ENCODE assay signal across 8 mouse cellular contexts in the genomic region with DNA sequence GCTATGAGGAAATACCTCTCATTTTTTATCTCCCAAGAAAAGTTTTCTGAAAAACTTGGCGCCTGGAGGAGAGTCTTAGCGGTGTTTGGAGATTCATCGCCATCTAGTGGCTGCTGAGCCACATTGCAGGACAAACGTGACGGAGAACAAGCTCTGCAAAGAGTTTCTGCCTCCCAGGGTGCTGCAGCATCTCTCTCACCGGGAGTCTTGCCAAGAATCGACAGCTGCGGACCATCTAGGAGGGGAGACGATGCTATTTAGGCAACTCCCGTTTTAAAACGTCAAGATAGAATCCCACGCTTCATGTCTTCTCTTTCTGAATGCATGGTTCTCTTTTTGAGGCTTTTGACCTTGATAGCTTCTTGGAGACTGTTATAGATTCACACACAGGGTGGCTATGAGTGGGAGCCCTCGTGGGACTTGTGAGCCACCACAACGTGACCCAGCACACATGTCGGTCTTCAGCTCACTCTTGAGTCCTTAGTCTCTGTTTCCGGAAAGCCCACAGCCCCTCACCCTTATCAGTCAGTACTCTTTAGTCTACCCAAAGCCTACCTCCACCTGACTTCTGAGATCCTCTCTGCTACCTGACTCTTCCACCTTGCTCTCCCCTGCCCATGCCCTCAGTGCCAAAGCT.
A peak's percentile ranks its signal among the peaks of the same experiment; 100 is the strongest.
DNase-seq lines count a peak whose midpoint lies in the region; ATAC-seq and TF ChIP-seq lines count a peak whose summit lies in the region.

No protein-coding gene starts in this region.

- peaks cover 2% of the 10 kb centered on the region for H3K27me3 ChIP-seq in CH12.LX (replicated peaks)
- H3K27me3 ChIP-seq in forebrain, embryonic 15.5 days = no peaks in the 10 kb centered on the region
- no peaks in the 10 kb centered on the region for H3K27me3 ChIP-seq in liver, postnatal 0 days (ENCODE audit: insufficient read depth, low read length)
- H3K27me3 ChIP-seq in neural tube, embryonic 13.5 days = peaks cover 7% of the 10 kb centered on the region; the same call in 1 of the 2 replicates

- dilution Hi-C loops in CH12.LX (cut with MboI; ENCODE audit: extremely low pct_ligation_motif_present, extremely low pct_unique_long_range_greater_than_20kb, low sequenced_read_pairs) = no loop called here

- no peaks in the 10 kb centered on the region for H3K79me2 ChIP-seq in CH12.LX (replicated peaks; ENCODE audit: control insufficient read depth, extremely low read depth, insufficient read depth, poor library complexity, severe bottlenecking)

- H3K36me3 ChIP-seq in CH12.LX (replicated peaks in 1 of 2; ENCODE audit: control insufficient read depth in 1 of 2, insufficient read depth in 1 of 2, low read length in 1 of 2) = no peaks in the 10 kb centered on the region
- no peaks in the 10 kb centered on the region for H3K36me3 ChIP-seq in forebrain, embryonic 15.5 days
- no peaks in the 10 kb centered on the region for H3K36me3 ChIP-seq in liver, postnatal 0 days (replicated peaks; ENCODE audit: insufficient read depth, low read length)
- H3K36me3 ChIP-seq in neural tube, embryonic 13.5 days = no peaks in the 10 kb centered on the region

- TF ChIP-seq POLR2A in CH12.LX (IDR thresholded peaks at IDR 0.05; ENCODE audit: low read depth, low read length) = no peak

- H3K4me1 ChIP-seq in CH12.LX (ENCODE audit: control insufficient read depth in 1 of 2, insufficient read depth in 2 of 2) = peaks cover 7 to 35% of the 10 kb centered on the region in 2 experiments
- peaks cover 5% of the 10 kb centered on the region for H3K4me1 ChIP-seq in forebrain, embryonic 15.5 days
- H3K4me1 ChIP-seq in liver, postnatal 0 days (ENCODE audit: insufficient read depth) = 0 out of 2 replicates have a peak, but pooled peaks cover 2% of the 10 kb centered on the region
- H3K4me1 ChIP-seq in neural tube, embryonic 13.5 days (replicated peaks) = peaks cover 6% of the 10 kb centered on the region; the same call in 1 of the 2 replicates

- in situ Hi-C loops in CH12.LX (cut with MboI; ENCODE audit: low pct_ligation_motif_present, low pct_unique_long_range_greater_than_20kb, low sequenced_read_pairs) = loop anchor here (25.0 kb wide), 1 partner anchor 102 kb away; no protein-coding TSS in a partner anchor

- no peaks in the 10 kb centered on the region for H3K9me3 ChIP-seq in CH12.LX (replicated peaks; ENCODE audit: low read length)
- H3K9me3 ChIP-seq in forebrain, embryonic 15.5 days = no peaks in the 10 kb centered on the region
- H3K9me3 ChIP-seq in liver, postnatal 0 days (ENCODE audit: low read length) = no peaks in the 10 kb centered on the region
- no peaks in the 10 kb centered on the region for H3K9me3 ChIP-seq in neural tube, embryonic 13.5 days

- H3K4me3 ChIP-seq in CH12.LX (replicated peaks in 1 of 3; ENCODE audit: low read depth in 2 of 3, low read length in 2 of 3, poor library complexity in 1 of 3) = no peak overlapping the region
- no peak overlapping the region for H3K4me3 ChIP-seq in forebrain, embryonic 15.5 days
- H3K4me3 ChIP-seq in liver, postnatal 0 days (ENCODE audit: low read depth, low read length) = no peak overlapping the region
- no peak overlapping the region for H3K4me3 ChIP-seq in neural tube, embryonic 13.5 days

- no peak overlapping the region for H3K9ac ChIP-seq in CH12.LX (ENCODE audit: insufficient read depth, low read depth)
- no peak overlapping the region for H3K9ac ChIP-seq in forebrain, embryonic 15.5 days (replicated peaks)
- H3K9ac ChIP-seq in liver, postnatal 0 days (replicated peaks) = no peak overlapping the region
- H3K9ac ChIP-seq in neural tube, embryonic 13.5 days = no peak overlapping the region

- peak; percentile 46; the same call in 1 of the 2 replicates for ATAC-seq in cerebellum, adult (ENCODE audit: insufficient number of reproducible peaks, low FRiP score, low TSS enrichment)
- ATAC-seq in forebrain, embryonic 15.5 days (replicated peaks) = peak; percentile 78
- no peak for ATAC-seq in liver, postnatal 0 days
- ATAC-seq in neural tube, embryonic 13.5 days (ENCODE audit: low read depth) = peak; percentile 71

- peak; percentile 76 for DNase-seq in CH12.LX (ENCODE audit: extremely low read depth)
- peak; percentile 86 to 91 for DNase-seq in heart, postnatal 14 days
- DNase-seq in large intestine, adult 2 months (ENCODE audit: low read depth, low spot score) = peak; percentile 16
- DNase-seq in liver, postnatal 0 days = peak; percentile 64
- peak; percentile 90 for DNase-seq in testis, postnatal 10 days (ENCODE audit: low spot score)

- intact Hi-C loops in heart, postnatal 14 days (cut with DNase I) = no loop called here

- TF ChIP-seq EP300 in CH12.LX (IDR thresholded peaks at IDR 0.05; ENCODE audit: low read length) = no peak
- no peak for TF ChIP-seq EP300 in liver, postnatal 0 days (IDR thresholded peaks at IDR 0.05; ENCODE audit: low read depth)

- no peak overlapping the region for H3K27ac ChIP-seq in CH12.LX (ENCODE audit: insufficient read depth, low read depth)
- no peak overlapping the region for H3K27ac ChIP-seq in forebrain, embryonic 15.5 days (replicated peaks)
- no peak overlapping the region for H3K27ac ChIP-seq in liver, postnatal 0 days (ENCODE audit: low read depth)
- H3K27ac ChIP-seq in neural tube, embryonic 13.5 days (replicated peaks) = no peak overlapping the region

- 13% methylated on average over 16 of the region's 16 CpGs for WGBS in forebrain, embryonic 15.5 days
- WGBS in large intestine, adult 2 months = 10% methylated on average over 16 of the region's 16 CpGs
- WGBS in liver, postnatal 0 days (ENCODE audit: insufficient replicate concordance) = 15% methylated on average over 16 of the region's 16 CpGs
- 14% methylated on average over 16 of the region's 16 CpGs for WGBS in neural tube, embryonic 13.5 days

- H3K4me2 ChIP-seq in CH12.LX (ENCODE audit: insufficient read depth, low read depth, poor library complexity, severe bottlenecking) = peak overlapping the region; percentile 63
- H3K4me2 ChIP-seq in forebrain, embryonic 15.5 days (replicated peaks) = peak overlapping the region; percentile 22; the same call in 1 of the 2 replicates
- H3K4me2 ChIP-seq in liver, postnatal 0 days (ENCODE audit: low read depth, low read length) = peak overlapping the region; percentile 55
- peak overlapping the region; percentile 24 for H3K4me2 ChIP-seq in neural tube, embryonic 13.5 days

- TF ChIP-seq CTCF in CH12.LX (conservative IDR thresholded peaks at IDR 0.05 in 1 of 2, IDR thresholded peaks at IDR 0.05 in 1 of 2; ENCODE audit: low read depth in 2 of 2, low read length in 2 of 2) = peak; percentile 79
- TF ChIP-seq CTCF in liver, postnatal 0 days (IDR thresholded peaks at IDR 0.05; ENCODE audit: low read depth) = peak; percentile 80

- TF ChIP-seq RAD21 in CH12.LX (IDR thresholded peaks at IDR 0.05; ENCODE audit: low read depth, low read length) = peak; percentile 66

TF ChIP-seq in CH12.LX, 34 proteins besides CTCF, POLR2A, EP300 and RAD21:
- TF ChIP-seq BHLHE40 (IDR thresholded peaks at IDR 0.05; ENCODE audit: low read depth, low read length) (peak; percentile 42; the same call in 1 of the 2 replicates), MYC (IDR thresholded peaks at IDR 0.05; ENCODE audit: low read depth, low read length) (peak; percentile 32; the same call in 1 of the 2 replicates), MAZ (IDR thresholded peaks at IDR 0.05; ENCODE audit: low read depth, low read length) (no peak), MAX (IDR thresholded peaks at IDR 0.05; ENCODE audit: low read length) (no peak; the same call in 1 of the 2 replicates), MXI1 (IDR thresholded peaks at IDR 0.05; ENCODE audit: low read depth, low read length) (no peak), JUND (conservative IDR thresholded peaks at IDR 0.05; ENCODE audit: low read depth, low read length) (no peak), ZMIZ1 (IDR thresholded peaks at IDR 0.05; ENCODE audit: low read depth, low read length) (no peak), ZNF384 (IDR thresholded peaks at IDR 0.05; ENCODE audit: low read depth, low read length) (no peak), RCOR1 (conservative IDR thresholded peaks at IDR 0.05; ENCODE audit: low read depth, low read length) (no peak), CHD1 (IDR thresholded peaks at IDR 0.05; ENCODE audit: low read depth, low read length) (no peak), SIN3A (IDR thresholded peaks at IDR 0.05; ENCODE audit: low read length) (no peak), SMC3 (IDR thresholded peaks at IDR 0.05; ENCODE audit: low read depth, low read length) (peak; percentile 54), ZC3H11A (IDR thresholded peaks at IDR 0.05; ENCODE audit: low read depth, low read length) (no peak), USF1 (IDR thresholded peaks at IDR 0.05; ENCODE audit: low read depth, low read length) (no peak), IRF4 (IDR thresholded peaks at IDR 0.05; ENCODE audit: low read depth, low read length) (0 out of 2 replicates have a peak, but pooled peaks have one; percentile 13), ELF1 (IDR thresholded peaks at IDR 0.05; ENCODE audit: low read depth, low read length) (no peak), ZKSCAN1 (IDR thresholded peaks at IDR 0.05; ENCODE audit: borderline replicate concordance, low read depth, low read length) (no peak), NELFE (IDR thresholded peaks at IDR 0.05; ENCODE audit: low read depth, low read length) (no peak), USF2 (conservative IDR thresholded peaks at IDR 0.05; ENCODE audit: low read depth, low read length) (no peak), TBP (conservative IDR thresholded peaks at IDR 0.05; ENCODE audit: low read depth, low read length) (no peak), MAFK (IDR thresholded peaks at IDR 0.05; ENCODE audit: insufficient replicate concordance, low read length) (no peak), CHD2 (IDR thresholded peaks at IDR 0.05; ENCODE audit: low read length) (no peak), PAX5 (IDR thresholded peaks at IDR 0.05; ENCODE audit: low read length) (no peak), ETS1 (conservative IDR thresholded peaks at IDR 0.05; ENCODE audit: low read depth, low read length) (no peak), JUN (IDR thresholded peaks at IDR 0.05; ENCODE audit: insufficient read depth, low read depth, low read length) (no peak), NRF1 (IDR thresholded peaks at IDR 0.05; ENCODE audit: low read depth, low read length) (no peak), GABPA (IDR thresholded peaks at IDR 0.05; ENCODE audit: insufficient replicate concordance, low read depth, low read length) (no peak), MEF2A (IDR thresholded peaks at IDR 0.05; ENCODE audit: borderline replicate concordance, low read depth, low read length) (no peak), UBTF (IDR thresholded peaks at IDR 0.05; ENCODE audit: low read depth, low read length) (no peak)
TF ChIP-seq in CH12.LX: peak in this region for 4.

Comparison
In these comparisons a context has a peak if more than half of its experiments do, and no peak if none do; other contexts are left out.
1. DNase-seq: peak in every context shown above with its lines; median percentile 90 in testis, postnatal 10 days; 88 in heart, postnatal 14 days; 76 in CH12.LX; 64 in liver, postnatal 0 days; 16 in large intestine, adult 2 months.